Mouse (Mus musculus) midbrain, embryonic 13.5 days (tissue): ENCODE results near the gene Tmem106c. TPM values are rescaled to one million over a fixed set of nuclear protein-coding genes. Genes with fewer than 3 reads are reported as not detected.

Source experiments
- ATAC-seq: fragments of 200-750 bp; cut with Nextera tagmentation; 2 replicates; pipeline ENCODE4 v1.8.0; 2017; ENCODE audit warnings: mild to moderate bottlenecking, moderate TSS enrichment, moderate library complexity
- H3K27ac ChIP-seq: fragments of 300-500 bp; sonication (generic); 2 replicates; pipeline ENCODE4 v1.5.1; 2015; ENCODE audit warnings: inconsistent platforms, mild to moderate bottlenecking, moderate library complexity
- H3K27me3 ChIP-seq: fragments of 300-500 bp; sonication (generic); 2 replicates; pipeline ENCODE4 v1.6.1; 2015; ENCODE audit warnings: mild to moderate bottlenecking, inconsistent platforms
- H3K36me3 ChIP-seq: fragments of 300-500 bp; sonication (generic); 2 replicates; pipeline ENCODE4 v1.6.1; 2015; ENCODE audit warnings: mild to moderate bottlenecking, inconsistent platforms
- H3K4me1 ChIP-seq: fragments of 300-500 bp; sonication (generic); replicated peaks from 2 replicates; pipeline ENCODE4 v1.6.1; 2015; ENCODE audit warnings: inconsistent platforms
- H3K4me2 ChIP-seq: fragments of 300-500 bp; sonication (generic); replicated peaks from 2 replicates; pipeline ENCODE4 v1.6.1; 2015; ENCODE audit warnings: moderate library complexity, mild to moderate bottlenecking, inconsistent platforms
- H3K4me3 ChIP-seq: fragments of 300-500 bp; sonication (generic); replicated peaks from 2 replicates; pipeline ENCODE4 v1.5.1; 2015; ENCODE audit warnings: mild to moderate bottlenecking, inconsistent platforms
- H3K9ac ChIP-seq: fragments of 300-500 bp; sonication (generic); replicated peaks from 2 replicates; pipeline ENCODE4 v1.6.1; 2015; ENCODE audit warnings: mild to moderate bottlenecking, inconsistent platforms
- H3K9me3 ChIP-seq: fragments of 300-500 bp; sonication (generic); 2 replicates; pipeline ENCODE4 v1.6.1; 2016; ENCODE audit warnings: mild to moderate bottlenecking, inconsistent platforms
- WGBS: fragments of 180-500 bp; shearing (Covaris S2); methylation state at CpG from one replicate; pipeline ENCODE4 v1.1.7; 2015; 5-methylcytosine and 5-hydroxymethylcytosine counted together
- polyA plus RNA-seq: library from polyadenylated mRNA; unstranded; fragments of >200 nt; fragmentation: Nextera tagmentation; extraction: Ambion mirVana; gene quantifications from 2 replicates; pipeline ENCODE4 v1.2.1, GENCODE M21; 2015

The Tmem106c gene
- polyA plus RNA-seq, 1 experiment from 2014 or later: 59.8 TPM

DNA sequence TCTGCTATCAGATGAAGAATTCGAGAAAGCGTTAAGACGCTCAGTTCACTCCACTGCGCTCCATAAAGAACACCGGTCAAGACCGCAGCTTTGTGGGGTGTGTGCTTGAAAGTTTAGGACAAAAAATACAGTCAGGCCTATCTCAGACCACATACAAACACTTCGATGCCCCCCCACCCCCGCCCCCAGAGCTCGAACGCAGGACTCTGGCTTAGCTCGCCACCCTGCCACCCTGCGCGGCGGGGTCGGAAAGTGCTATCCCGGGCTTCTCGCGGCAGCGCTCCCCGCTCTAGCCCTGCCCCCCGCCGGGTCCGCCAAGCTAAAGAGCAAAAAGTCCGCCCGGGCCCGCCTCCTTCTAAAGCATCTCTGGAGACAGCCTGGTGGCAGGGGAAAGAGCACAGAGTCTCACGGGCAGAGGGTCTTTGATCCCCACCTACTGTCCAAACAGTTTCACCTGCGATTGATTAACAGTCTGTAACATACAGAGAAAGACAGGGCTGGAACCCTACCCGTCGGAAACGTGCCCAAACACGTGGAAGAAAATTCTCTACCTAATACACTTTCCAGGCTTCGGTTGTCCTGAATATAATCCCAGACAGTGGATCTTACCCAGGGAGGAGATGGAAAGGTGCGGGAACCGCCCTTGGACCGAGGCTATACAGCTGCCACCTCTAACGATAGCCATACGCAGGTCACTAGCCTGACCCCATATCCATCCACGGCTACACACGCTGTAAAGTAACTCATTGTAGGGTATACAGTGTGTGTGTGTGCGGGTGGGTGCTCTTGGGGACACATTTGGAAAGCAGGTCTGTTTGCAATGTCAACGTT, 39.2 kb downstream of the Tmem106c start:
- WGBS: under 1% methylated on average over 42 of the region's 42 CpGs
- Histone ChIP-seq H3K27ac (peak overlapping the region; percentile 90), H3K27me3 (peaks cover 31% of the 10 kb centered on the region), H3K4me1 (peaks cover 68% of the 10 kb centered on the region), H3K9me3 (no peaks in the 10 kb centered on the region), H3K4me2 (peak overlapping the region; percentile 87), H3K36me3 (0 out of 2 replicates have a peak, but pooled peaks cover 2% of the 10 kb centered on the region), H3K9ac (peak overlapping the region; percentile 68), H3K4me3 (peak overlapping the region; percentile 52)
- 0 out of 2 replicates have a peak, but pooled peaks have one; percentile 1 for ATAC-seq

DNA sequence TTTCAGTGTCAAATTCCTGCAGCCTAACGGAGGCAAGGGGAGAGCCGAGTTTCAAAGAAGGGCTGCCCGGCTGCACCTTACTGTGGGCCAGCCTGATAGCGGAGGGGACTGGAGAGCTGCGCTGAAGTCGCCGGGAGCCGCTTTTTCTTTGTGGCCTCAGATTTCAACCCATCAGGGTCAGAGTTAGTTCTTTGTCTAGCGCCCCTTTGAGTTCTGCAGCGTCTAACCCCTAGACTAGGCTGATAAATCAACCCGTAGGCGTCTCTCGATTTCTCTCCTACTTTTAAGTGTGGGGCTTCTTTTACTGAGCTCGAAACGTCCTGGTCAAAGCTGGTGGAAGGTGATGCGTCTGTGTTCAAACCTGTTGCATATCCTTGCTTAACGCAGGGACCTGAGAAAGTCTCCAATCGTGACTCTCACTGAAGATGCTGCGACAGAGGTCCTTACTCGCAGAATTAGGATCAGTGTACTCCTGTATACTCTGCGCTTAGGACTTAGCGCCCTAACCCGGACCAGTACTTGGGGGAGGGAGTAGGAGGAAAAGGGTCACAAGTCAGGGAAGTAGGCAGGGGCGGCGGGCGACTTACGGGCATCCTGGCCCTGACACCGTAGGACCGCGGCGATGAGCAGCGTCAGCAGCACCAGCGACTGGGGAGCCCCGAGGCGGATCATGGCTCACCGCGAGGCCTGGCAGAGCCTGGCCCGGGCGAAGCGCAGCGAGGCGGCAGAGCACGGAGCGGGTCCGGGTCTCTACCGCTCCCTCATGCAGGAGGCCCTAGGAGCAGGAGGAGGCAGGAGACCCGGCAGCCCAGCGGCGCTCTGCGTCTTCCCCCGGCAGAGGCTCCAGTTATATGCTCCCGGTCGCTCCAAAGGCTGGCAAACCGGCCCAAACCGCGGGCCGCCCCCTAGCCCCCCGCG, 40.1 kb downstream of the Tmem106c start, which contains the start of gene Col2a1:
TSS of gene Col2a1 (minus strand) at position 874 of the 918 bp plus-strand sequence.
- H3K27me3 ChIP-seq: peaks cover 31% of the 10 kb centered on the region
- under 1% methylated on average over 59 of the region's 59 CpGs for WGBS
- H3K4me3 ChIP-seq: peak within 1 kb of the TSS; percentile 52
- H3K4me1 ChIP-seq: peaks cover 64% of the 10 kb centered on the region
- H3K36me3 ChIP-seq: no peaks in the 10 kb centered on the region
- H3K9me3 ChIP-seq: no peaks in the 10 kb centered on the region
- peak within 1 kb of the TSS; percentile 68 for H3K9ac ChIP-seq
- peak; percentile 54 for ATAC-seq
- H3K4me2 ChIP-seq: peak within 1 kb of the TSS; percentile 87
- H3K27ac ChIP-seq: peak within 1 kb of the TSS; percentile 90

DNA sequence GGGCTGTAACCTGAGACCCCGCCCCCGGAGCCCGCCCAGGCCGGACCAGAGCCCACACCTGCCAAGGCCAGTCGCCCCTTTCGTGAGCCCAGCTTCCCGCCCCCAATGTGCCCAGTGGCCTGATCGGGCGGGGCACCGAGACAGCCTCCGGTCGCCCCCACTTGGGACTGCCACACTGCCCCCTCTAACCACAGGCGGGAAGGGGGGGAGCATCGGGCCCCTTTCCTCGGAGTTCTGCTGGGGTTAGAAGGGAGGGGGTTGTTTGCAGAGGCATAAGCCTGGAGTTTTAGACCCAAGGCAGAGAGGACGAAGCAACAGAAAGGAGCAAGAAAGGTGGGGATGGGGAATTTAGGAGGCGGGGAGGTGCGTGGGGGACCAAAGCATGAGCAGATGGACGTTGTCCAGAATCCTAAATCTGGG, 40.8 kb downstream of the Tmem106c start:
- H3K4me2 ChIP-seq: peak overlapping the region; percentile 87
- no peak; the same call in 1 of the 2 replicates for ATAC-seq
- 0% methylated on average over 19 of the region's 19 CpGs for WGBS
- H3K4me1 ChIP-seq: peaks cover 58% of the 10 kb centered on the region
- peaks cover 31% of the 10 kb centered on the region for H3K27me3 ChIP-seq
- H3K27ac ChIP-seq: peak overlapping the region; percentile 90
- H3K4me3 ChIP-seq: peak overlapping the region; percentile 52
- no peaks in the 10 kb centered on the region for H3K9me3 ChIP-seq
- H3K9ac ChIP-seq: peak overlapping the region; percentile 68
- H3K36me3 ChIP-seq: no peaks in the 10 kb centered on the region

DNA sequence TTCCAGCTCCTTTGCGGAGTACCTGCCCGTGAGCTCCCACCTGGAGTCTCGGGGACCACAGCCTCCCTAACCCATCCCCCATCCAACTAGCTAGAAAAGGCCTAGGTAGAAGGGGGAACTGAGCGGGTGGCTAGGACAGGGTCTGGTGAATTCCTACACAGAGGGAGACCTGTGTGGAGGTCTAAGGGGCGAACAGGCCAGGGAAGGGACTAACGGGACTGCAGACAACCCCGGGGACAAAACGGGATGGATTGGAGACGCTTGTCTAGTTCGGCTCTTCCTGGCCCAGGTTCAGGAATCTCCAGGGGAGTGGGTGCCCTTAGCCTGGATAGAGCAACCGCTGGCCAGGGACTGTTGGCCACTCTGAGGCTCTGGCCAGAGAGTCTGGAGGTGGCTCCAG, 41.2 kb downstream of the Tmem106c start:
- Histone ChIP-seq H3K9me3 (no peaks in the 10 kb centered on the region), H3K9ac (peak overlapping the region; percentile 68), H3K27me3 (peaks cover 31% of the 10 kb centered on the region), H3K4me2 (peak overlapping the region; percentile 87), H3K27ac (no peak overlapping the region), H3K4me1 (peaks cover 53% of the 10 kb centered on the region), H3K4me3 (peak overlapping the region; percentile 52), H3K36me3 (no peaks in the 10 kb centered on the region)
- ATAC-seq: no peak
- WGBS: 6% methylated on average over 11 of the region's 11 CpGs

DNA sequence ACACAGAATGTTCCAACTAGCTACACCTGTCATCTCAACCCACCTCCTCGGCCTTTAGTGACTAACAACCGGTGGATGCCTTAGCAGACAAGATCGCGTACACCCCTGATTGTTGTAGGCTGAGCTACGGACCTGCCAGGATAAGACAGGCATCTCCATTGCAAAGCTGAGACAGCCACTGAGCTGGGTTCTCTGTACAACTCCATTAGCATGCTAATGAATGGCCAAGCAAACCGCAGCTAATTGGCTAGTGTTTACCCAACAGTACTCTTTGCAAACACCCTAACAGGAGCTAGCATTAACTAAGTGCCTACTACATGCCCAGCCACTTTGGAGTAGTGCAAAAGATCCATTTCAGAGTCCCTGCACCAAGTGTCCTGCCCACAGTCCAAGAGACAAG, 48.8 kb downstream of the Tmem106c start:
- ATAC-seq: no peak
- Histone ChIP-seq H3K9me3 (no peaks in the 10 kb centered on the region), H3K27me3 (no peaks in the 10 kb centered on the region), H3K4me2 (no peak overlapping the region), H3K27ac (no peak overlapping the region), H3K9ac (no peak overlapping the region), H3K36me3 (no peaks in the 10 kb centered on the region), H3K4me3 (no peak overlapping the region), H3K4me1 (no peaks in the 10 kb centered on the region)
- WGBS: 58% methylated on average over 6 of the region's 6 CpGs

DNA sequence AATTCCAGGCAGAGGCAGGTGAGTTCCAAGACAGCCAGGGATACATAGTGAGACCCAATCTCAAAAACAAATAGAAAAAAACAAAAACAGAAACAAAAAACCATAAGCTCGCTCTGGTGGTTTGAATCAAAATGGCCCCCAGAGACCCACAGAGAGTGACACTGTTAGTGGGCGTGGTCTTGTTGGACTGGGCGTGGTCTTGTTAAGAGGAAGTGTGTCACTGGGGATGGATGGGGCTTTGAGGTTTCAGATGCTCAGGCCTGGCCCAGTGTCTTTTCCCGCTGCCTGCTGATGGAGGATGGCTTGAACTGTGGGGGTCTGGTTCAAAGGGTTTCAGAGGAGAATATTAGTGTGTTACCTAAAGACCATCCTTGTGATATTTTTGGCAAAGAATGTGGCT, 53.9 kb downstream of the Tmem106c start:
- H3K9me3 ChIP-seq: no peaks in the 10 kb centered on the region
- no peak overlapping the region for H3K27ac ChIP-seq
- H3K4me3 ChIP-seq: no peak overlapping the region
- whole genome bisulfite sequencing: 85% methylated on average over 4 of the region's 4 CpGs
- H3K27me3 ChIP-seq: no peaks in the 10 kb centered on the region
- no peak overlapping the region for H3K9ac ChIP-seq
- H3K36me3 ChIP-seq: no peaks in the 10 kb centered on the region
- H3K4me2 ChIP-seq: no peak overlapping the region
- H3K4me1 ChIP-seq: no peaks in the 10 kb centered on the region
- ATAC-seq: no peak

DNA sequence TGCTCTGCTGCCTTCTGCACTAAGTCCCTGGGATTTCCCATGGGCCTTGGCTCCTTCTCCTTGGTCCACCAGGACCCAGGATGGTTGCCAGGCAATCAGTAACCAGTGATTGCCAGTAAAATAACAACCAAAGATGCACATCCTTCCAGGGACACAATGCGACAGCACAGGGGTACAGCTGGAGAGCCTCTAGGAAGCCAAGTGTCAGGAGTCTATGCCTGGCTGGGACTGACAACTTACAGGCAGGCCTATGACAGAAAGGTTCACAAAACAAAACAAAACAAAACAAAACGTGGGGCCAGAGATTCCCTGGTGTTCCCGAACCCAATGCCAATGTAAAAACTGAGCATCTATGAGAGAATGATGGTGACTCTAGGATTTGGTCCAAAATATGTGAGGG, 55.0 kb downstream of the Tmem106c start:
- H3K4me1 ChIP-seq: no peaks in the 10 kb centered on the region
- H3K4me2 ChIP-seq: no peak overlapping the region
- no peaks in the 10 kb centered on the region for H3K27me3 ChIP-seq
- ATAC-seq: no peak
- 74% methylated on average over 3 of the region's 3 CpGs for WGBS
- H3K4me3 ChIP-seq: no peak overlapping the region
- no peaks in the 10 kb centered on the region for H3K9me3 ChIP-seq
- no peak overlapping the region for H3K27ac ChIP-seq
- no peaks in the 10 kb centered on the region for H3K36me3 ChIP-seq
- H3K9ac ChIP-seq: no peak overlapping the region

Other genes with a start within 250 kb of the Tmem106c start
- 0.17 and 0.31 TPM in 2 replicates for gene Endou, start 232.9 kb upstream of the Tmem106c start, polyA plus RNA-seq
- gene Rapgef3, start 196.2 kb upstream of the Tmem106c start, polyA plus RNA-seq: 7.2 and 9.0 TPM in 2 replicates
- gene Slc48a1, start 185.7 kb upstream of the Tmem106c start, polyA plus RNA-seq: 48.0 and 59.8 TPM in 2 replicates
- gene Hdac7, start 119.7 kb upstream of the Tmem106c start, polyA plus RNA-seq: 29.8 and 31.4 TPM in 2 replicates
- gene Vdr, start 53.6 kb upstream of the Tmem106c start, polyA plus RNA-seq: not detected in 2 replicates
- 39.1 and 57.5 TPM in 2 replicates for gene Col2a1, start 40.5 kb downstream of the Tmem106c start, polyA plus RNA-seq
- gene Pfkm, start 128.4 kb downstream of the Tmem106c start, polyA plus RNA-seq: 70.8 and 73.8 TPM in 2 replicates
- 27.6 and 31.1 TPM in 2 replicates for gene Senp1, start 129.5 kb downstream of the Tmem106c start, polyA plus RNA-seq
- gene Asb8, start 201.4 kb downstream of the Tmem106c start, polyA plus RNA-seq: 54.4 and 54.9 TPM in 2 replicates
- 55.4 and 60.4 TPM in 2 replicates for gene Ccdc184, start 203.0 kb downstream of the Tmem106c start, polyA plus RNA-seq
- not detected in 2 replicates for gene Olfr288, start 231.3 kb downstream of the Tmem106c start, polyA plus RNA-seq